Mouse (Mus musculus) gonadal fat pad, adult 2 months (tissue): ENCODE results near the gene Lix1l. TPM values are rescaled to one million over a fixed set of nuclear protein-coding genes. Genes with fewer than 3 reads are reported as not detected.
"Not testable (repeated sequence)": the region's sequence is repeated elsewhere in the genome, so short reads cannot be mapped to it uniquely, and the experiment has no call there.

Source experiments
- DNase-seq: peaks from one replicate; pipeline ENCODE4 v3.0.0-alpha.2; 2012; ENCODE audit warnings: low read depth
- polyA plus RNA-seq: library from polyadenylated mRNA; depleted of rRNA; stranded (reverse); fragments of >200 nt; gene quantifications from 2 replicates; pipeline ENCODE4 v1.2.3, GENCODE M21; 2012

Gene Lix1l
- polyA plus RNA-seq, 1 experiment, result 20.6 TPM

DNA sequence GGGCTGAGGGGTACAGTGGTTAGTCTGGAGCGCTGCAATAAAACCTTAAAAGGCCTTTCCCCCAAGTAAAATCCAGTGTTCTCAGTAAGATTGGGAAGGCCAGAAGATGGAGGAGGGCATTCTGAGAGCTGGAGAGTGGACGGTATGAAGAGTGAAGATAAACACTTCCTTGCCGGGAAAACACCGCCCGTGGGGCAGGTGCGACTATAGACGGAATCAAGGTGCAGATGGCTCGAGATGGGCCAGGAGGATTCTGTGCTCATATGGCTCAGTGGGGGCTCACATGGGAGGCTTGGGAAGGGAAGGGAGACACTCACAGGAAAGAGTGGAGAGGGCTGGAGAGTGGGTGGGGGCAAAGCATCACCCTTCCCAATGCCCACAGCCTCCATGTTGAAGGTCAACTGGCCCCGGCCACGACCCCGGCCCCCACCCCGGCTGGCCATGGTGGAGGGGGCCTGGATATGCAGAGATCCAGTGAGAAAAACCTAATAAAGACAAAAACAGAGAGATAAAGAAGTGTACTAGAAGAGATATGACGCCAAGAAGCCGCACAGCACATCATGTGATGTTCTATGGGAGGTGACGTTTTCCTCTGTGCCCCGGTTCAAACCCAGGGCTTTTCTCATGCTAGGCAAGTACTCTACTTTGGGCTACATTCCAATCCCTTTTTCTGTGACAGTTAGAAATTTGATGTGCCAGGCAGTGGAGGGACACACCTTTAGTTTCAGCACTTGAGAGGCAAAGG, 19.0 kb upstream of the Lix1l start:
- no peak for DNase-seq

DNA sequence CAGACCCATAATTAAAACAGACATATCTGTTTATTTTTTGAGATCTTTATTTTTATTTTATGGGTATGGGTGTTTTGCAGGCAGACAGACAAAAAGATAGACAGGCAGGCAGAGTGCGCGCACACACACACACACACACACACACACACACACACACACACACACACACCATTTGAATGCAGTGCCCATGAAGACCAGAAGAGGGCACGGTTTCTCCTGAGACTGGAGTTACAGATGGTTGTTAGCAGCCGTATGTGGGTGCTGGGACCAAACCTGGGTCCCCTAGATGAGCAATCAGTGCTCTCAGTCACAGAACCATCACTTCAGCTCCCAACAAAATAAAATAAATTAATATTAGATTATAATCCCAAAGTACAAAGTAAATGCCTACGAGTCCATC, 17.6 kb upstream of the Lix1l start:
- no peak for DNase-seq

DNA sequence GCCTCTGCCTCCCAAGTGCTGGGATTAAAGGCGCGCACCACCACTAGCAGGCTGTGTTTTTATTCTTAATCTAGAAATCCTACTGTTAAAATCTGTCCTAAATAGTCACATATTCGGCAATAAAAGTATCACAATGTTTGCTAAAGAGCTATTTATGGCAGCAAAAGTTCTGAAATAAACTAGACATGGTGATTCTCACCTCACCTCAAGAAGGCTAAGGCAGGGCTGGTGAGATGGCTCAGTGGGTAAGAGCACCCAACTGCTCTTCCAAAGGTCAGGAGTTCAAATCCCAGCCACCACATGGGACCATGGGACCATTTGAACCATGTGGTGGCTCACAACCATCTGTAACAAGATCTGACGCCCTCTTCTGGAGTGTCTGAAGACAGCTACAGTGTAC, 10.3 kb upstream of the Lix1l start:
- no peak for DNase-seq

DNA sequence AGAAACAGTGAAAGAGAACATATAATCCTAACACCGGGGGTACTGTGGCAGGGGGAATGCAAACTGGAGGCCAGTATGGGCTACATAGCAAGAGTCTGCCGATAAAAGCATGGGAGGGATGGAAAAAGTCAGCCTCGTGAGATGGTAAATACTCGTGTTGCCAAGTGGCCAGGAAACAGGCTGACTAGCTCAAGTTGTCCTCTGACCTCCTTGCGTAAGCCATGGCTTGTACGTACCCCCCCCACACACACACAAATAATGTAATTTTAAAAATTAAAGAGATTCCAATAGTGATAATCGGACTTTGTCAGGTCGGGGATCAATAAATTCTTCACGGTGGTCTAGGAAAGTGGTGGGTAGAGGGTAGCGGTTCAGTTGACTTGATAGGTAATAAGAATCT, 7.6 kb upstream of the Lix1l start:
- DNase-seq, result no peak

DNA sequence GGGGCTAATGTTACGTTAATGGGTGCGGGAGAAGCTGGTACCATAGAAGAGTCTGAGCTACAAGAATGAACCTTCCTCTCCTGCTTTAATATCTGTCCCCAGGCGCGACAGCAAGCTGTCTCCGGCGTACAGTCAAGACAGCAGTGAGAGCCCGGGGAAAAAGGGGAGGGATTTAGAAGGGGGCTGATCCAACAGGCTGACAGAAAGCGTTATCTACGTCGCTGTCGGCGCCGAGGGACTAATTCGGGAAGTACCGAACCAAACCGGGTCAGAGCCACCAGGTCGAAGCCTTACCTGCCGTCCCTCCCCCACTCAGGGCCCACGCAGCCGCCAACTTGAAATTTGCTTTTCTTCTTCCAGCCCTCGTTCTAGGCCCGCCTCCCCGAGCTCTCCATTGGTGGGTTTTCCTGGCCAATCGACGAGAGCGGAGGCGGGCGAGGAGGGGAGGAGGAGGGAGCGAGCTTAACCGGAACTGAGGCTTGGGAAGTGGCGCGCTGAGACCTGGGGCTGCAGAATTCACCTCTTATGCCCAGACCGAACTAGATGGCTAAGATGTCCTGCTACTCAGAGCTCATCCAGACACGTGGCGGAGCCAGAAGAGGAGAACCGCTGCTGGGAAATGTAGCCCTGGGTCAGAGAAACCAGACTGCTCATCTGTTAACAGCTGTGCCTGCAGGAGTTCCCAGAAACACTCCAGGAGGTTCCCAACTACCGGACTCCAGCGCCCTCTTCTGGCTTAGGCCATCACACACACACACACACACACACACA, 7.0 kb upstream of the Lix1l start, which contains the start of gene Polr3gl:
Polr3gl (minus strand) TSS at position 392 of the 771 bp plus-strand sequence.
- peak; percentile 74 for DNase-seq

DNA sequence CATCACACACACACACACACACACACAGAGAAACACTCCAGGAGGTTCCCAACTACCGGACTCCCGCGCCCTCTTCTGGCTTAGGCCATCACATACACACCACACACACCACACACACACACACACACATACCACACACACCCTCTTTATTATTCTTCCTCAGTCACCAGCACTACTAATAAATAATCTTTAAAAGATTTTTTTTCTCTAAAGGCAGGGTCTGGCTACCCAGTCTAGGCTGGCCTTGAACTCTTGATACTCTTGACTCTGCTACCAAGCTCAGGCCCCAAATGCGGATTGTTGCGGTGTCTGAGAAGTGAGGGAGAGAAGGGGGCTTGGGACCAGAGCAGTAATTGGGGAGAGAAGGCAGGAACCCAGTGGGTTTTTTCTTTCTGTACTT, 6.1 kb upstream of the Lix1l start:
- no peak for DNase-seq

DNA sequence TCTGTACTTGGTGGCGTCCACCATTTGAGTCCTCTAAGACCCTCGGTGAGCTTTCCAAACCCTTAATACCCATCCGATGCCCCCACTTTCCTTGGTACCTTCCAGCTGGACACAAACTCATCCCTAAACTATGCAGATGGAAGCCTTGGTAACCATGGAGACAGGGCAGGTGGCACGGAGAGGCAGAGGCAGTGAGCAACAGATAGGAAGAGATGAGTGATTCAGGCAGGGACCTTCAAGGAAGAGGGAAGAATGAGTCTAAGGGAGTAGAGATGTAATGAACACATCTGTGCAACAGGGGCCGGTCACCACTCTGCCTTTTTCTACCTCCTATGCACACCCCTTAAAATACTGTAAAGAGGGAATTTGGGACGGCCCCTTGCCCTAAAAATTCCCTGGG, 5.3 kb upstream of the Lix1l start:
- no peak for DNase-seq

DNA sequence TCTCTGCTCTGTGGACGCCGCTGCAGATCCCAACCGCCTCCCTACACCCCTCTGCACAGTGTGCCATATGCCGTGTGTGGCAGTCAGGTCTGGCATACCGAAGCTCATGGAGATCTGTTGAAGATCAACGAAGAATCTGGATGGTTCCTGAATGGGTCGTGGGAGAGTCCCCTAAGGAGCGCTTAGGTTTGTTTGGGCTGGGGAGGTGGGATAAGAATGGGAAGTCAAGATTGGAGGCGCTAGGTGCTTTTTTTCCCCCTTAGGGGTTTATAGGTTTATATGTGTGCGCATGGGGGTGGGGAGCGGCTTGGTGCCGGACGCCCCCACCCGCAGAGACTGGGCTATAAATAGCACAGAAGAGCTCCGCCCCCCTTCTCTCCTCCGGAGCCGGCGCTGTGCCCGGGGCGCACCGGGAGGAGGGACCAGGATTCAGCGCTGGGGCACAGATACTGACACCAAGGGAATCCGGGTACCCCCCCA, 4.7 kb upstream of the Lix1l start, which contains the start of gene Ankrd34a:
Ankrd34a (plus strand) TSS at position 409 of the 480 bp plus-strand sequence.
- DNase-seq, result no peak

DNA sequence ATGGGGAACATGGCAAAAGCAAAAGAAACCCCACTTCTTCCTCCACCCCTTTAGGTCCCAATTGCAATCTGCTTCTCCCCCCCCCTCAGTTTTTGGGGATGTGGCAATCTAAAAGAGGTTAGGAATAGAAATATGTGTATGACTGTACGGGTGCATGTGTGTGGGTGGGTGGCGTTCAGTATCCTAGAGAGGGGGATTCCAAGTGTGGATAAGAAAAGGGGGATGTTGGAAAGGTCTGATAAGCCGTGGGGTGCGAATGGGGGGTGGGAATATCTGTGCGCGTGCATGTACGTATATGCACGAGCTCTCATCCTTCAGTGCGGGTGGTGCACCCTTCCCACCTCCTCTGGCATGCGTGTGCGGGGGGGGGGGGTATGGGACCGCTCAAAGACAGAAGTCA, 4.1 kb upstream of the Lix1l start:
- no peak for DNase-seq

DNA sequence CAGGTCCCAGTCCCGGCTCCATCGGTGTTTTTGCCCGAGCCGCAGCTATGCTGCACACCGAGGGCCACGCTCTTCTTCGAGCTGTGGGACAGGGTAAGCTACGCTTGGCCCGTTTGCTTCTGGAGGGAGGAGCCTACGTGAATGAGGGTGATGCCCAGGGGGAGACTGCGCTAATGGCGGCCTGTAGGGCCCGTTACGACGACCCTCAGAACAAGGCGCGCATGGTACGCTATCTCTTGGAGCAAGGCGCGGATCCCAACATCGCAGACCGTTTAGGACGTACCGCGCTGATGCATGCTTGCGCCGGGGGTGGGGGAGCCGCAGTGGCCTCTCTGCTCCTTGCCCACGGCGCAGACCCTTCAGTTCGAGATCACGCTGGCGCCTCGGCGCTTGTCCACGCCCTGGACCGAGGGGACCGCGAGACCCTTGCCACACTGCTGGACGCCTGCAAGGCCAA, 3.5 kb upstream of the Lix1l start:
- DNase-seq, result no peak

DNA sequence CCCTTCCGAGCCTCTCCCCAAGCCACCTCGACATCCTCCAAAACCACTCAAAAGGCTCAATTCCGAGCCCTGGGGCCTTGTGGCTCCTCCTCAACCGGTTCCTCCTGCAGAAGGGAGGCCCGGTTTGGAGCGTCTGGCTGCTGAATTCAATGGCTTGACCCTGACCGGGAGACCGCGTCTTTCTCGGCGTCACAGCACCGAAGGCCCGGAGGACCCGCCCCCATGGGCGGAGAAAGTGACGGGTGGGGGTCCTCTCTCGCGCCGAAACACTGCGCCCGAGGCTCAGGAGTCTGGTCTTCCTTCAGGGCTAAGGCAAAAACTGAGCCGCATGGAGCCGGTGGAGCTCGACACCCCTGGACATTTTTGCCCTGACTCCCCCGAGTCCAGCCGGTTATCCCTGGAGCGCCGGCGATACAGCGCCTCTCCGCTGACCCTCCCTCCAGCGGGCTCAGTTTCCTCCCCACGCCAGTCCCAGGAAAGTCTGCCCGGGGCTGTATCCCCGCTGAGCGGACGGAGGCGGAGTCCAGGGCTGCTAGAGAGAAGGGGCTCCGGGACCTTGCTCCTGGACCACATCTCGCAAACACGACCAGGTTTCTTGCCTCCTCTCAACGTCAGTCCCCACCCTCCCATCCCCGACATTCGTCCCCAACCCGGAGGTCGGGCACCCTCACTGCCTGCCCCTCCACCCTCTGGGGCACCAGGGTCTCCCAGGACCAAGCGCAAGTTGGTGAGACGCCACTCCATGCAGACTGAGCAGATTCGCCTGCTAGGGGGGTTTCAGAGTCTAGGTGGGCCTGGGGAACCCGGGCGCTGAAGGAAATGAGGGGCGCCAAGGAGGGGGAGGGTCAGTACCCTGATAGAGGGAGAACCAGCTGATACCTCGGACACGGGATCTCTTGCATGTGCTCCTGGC, 2.5 kb upstream of the Lix1l start:
- DNase-seq, result no peak

DNA sequence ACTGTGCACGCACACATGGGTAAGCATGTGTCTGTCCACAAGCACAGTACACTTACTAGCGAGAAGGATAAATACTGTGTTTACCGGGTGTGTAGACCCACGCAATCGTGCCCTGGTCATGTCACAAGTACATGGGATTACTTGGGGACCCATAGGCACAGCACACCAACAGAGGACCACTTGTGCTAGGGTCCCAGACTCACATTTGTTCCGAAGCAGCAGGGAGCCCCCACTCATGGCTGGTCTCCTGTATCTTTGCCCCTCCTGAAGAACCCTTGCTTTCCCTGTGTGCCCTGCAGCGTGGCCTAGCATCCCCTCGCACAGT, 1.9 kb upstream of the Lix1l start:
- no peak for DNase-seq

DNA sequence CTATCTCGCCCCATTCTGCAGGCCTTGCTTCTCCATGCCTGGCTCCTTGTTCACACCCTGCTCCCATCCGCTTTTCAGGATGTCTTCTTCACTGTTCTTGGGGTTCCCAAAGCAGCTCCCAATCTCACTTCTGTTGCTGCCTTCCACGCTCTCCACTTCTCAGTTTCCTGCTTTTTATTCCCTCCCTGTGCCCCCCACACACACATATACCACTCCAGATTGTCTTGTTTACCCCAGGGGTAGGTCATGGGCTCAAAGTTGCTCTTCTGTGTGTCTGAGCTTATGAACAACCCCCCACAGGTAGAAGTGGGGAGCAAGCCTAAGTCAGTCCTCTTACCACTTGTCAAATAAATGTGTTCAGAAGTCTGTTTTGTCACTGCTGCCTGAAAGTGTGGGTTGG, 1.5 kb upstream of the Lix1l start:
- no peak for DNase-seq

DNA sequence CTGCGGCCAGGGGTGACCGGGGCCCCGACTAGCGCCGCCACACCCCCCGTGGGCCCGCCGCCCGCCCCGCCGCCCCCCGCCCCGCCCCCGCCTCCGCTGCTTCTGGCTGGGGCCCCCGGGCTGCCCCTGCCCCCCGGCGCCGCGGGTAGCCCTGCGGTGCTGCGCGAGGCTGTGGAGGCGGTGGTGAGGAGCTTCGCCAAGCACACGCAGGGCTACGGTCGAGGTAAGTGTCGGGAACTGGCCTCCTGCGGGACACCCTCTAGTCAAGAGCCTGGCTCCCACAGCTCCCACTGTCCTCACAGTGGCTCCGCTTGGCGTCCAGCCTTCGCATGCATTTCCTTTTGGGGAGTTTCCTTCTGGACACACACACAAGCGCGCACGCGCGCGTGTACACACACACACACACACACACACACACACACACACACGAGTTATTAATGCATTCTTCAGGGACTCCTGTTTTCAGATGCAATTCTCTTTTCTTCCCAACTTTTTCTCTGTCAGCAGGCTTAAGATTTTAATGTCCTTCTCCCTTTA, 370 bp downstream of the Lix1l start:
- no peak for DNase-seq

DNA sequence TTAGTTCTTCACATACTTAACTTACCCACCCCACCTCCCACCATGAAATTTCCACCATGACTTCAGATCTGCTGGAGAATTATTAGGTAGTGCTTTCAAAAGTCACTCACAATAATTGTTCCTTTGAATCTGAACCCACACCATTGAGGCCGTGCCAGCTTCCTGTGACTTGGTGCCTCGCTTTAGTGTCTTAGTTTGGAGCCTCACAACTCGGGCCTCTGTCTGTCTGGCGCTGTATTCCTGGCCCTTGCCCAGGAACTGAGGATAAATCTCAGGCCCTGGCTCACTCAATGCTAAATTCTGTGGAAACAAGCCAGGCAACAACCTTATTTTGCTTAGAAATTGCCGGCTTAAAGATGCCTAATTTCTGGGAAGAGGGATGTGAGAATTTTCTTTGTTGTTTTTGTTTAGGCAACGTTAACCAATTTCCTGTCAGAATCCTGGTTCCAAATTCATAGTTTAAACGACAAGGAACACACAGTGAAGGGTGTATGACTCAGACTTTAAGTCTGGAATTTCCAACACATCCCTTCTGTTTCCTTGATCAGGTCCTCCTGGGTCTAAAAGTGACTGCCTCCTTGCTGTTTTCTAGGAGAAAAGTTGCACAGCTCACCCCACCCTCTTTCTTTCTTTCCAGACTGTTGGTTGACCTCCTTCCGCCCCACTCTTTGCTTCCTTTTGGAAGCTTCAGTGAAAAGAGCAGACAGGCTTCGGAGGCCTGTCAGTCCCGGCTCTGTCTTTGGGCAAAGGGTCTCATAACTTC, 1.2 kb downstream of the Lix1l start:
- DNase-seq, result no peak

DNA sequence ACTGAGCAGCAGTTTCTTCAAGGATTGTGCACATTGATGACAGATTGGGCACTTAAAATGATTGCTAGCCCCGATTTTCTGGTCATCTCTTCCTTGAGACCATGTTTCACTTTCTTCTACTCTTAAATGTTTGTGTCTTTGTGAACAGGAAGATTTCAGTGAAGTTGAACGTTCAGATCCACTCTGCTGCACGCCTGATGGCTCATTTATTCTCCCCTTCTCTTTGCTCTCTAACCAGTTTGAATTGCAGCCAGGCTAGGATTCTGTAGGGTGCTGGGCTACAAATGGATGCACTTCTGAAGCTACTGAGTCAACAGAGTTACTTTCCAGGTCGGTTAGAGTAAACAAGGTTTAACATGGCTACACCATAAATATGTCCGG, 1.7 kb downstream of the Lix1l start:
- DNase-seq, result no peak

DNA sequence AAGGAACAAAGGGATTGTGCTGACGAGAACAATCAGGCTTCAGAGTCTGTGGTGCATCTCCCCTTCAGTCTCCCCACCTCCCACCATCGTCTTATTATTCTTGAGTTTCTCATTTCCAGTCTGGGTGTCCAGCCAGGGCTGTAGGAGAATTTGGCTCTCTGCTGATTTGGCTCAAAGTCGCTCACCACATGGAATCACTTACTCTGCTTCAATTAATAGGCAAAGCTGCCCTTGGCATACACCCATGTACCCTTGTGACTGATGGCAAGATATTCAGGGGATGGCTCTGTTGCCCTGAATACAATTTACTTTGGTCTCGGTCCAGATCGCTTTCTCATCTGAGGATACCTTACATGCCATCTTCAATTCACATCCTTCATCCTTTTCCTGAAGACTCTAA, 2.4 kb downstream of the Lix1l start:
- DNase-seq, result no peak

DNA sequence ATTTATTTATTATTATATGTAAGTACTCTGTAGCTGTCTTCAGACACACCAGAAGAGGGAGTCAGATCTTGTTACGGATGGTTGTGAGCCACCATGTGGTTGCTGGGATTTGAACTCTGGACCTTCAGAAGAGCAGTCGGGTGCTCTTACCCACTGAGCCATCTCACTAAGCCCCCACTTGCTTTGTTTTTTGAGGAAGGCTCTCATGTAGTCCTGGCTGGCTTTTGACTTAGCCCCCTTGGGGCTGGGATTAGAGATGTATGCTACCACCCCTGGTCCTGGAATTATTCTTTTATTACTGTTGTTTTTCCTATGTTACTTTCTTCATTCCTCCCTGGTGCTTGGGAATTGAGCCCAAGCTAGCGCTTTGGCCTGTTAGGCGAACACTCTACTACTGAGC, 5.1 kb downstream of the Lix1l start:
- DNase-seq, result not testable (repeated sequence)

DNA sequence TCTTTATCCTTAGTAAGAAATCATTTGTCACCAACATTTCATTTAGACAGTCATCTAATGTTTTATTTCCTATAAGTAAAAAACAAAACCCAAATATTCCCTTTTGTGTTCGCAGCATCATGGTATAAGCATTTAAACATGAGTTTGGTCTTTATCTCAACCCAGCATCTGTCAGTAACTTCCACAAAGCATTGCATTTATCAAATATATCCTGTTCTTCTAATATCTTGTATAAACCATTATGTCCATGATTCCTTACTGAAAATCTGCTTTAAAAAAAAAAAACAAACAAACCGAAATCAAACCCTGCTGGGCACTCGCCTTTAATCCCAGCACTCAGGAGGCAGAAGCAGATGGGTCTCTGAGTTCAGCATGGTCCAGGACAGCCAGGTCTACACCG, 5.7 kb downstream of the Lix1l start:
- DNase-seq, result no peak

DNA sequence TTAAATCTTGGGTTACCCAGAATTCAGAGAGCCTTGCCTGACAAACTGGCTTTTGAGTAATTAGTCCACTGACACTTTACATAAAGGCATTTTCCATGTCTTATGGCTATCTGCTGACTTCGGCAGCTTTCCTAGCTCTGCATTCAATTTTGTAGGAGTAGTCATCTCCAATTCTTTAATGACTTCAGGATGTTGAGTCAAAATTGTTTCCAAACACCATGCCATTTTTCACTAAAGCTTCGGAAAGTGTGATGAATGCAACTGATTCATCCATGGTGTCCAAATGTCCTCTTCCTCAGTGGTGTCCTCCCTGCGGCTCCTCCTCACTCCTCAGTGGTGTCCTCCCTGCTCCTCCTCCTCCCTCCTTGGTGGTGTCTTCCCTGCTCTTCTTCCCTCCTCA, 17.0 kb downstream of the Lix1l start:
- no peak for DNase-seq

DNA sequence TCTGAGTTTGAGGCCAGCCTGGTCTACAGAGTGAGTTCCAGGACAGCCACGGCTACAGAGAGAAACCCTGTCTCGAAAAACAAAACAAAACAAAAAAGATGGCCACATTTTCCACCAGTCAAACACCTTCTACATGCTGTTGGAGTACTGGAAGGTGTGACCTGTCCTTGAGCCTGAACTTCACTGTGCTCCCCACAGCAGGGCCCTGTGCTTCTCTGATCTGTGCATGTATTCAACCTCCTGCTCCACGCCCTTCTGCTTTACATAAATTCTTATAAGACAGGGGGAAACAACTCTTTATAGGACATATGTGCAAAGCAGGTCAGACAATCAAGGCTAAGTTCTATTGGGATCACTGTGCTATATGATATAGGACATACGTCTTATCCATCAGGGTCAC, 22.3 kb downstream of the Lix1l start:
- no peak for DNase-seq
